Mouse (Mus musculus): ENCODE measurements at regions not wholly inside any gene's neighbourhood (a gene's known extent, or its start where the extent isn't known, plus 50 kb on each side); places are given as distances from the start of the nearest gene placed in this dataset.
"Not testable (repeated sequence)": the region's sequence is repeated elsewhere in the genome, so short reads cannot be mapped to it uniquely, and the experiment has no call there.

- no peak for DNase-seq
These were observed 218.8 kb upstream of the Irx4 start for GRCm38 (mm10) chr13:73041233-73042040.

- no peak for DNase-seq
These were observed 190.3 kb upstream of the Irx4 start for GRCm38 (mm10) chr13:73069840-73070530.

- DNase-seq = no peak
These were observed 189.8 kb upstream of the Irx4 start for GRCm38 (mm10) chr13:73070531-73070908.

GRCm38 (mm10) chr13:73071032-73071431, 189.2 kb upstream of the Irx4 start:
- DNase-seq = no peak

- no peak for DNase-seq
These were observed 188.1 kb upstream of the Irx4 start for GRCm38 (mm10) chr13:73071854-73072852.

- DNase-seq = no peak
These were observed 182.3 kb upstream of the Irx4 start for GRCm38 (mm10) chr13:73077866-73078430.

- not testable (repeated sequence) for DNase-seq
These were observed 172.5 kb upstream of the Irx4 start for GRCm38 (mm10) chr13:73087815-73088214.

- DNase-seq = no peak
These were observed 168.4 kb upstream of the Irx4 start for GRCm38 (mm10) chr13:73091886-73092285.

GRCm38 (mm10) chr13:73097502-73097901, 162.8 kb upstream of the Irx4 start:
- DNase-seq = no peak

- DNase-seq = no peak
These were observed 160.9 kb upstream of the Irx4 start for GRCm38 (mm10) chr13:73099407-73099806.

- DNase-seq = no peak
These were observed 152.9 kb upstream of the Irx4 start for GRCm38 (mm10) chr13:73107250-73107993.

- DNase-seq = no peak
These were observed 143.3 kb upstream of the Irx4 start for GRCm38 (mm10) chr13:73116822-73117632.

- DNase-seq = peak; percentile 9
These were observed 142.6 kb upstream of the Irx4 start for GRCm38 (mm10) chr13:73117633-73118076.

GRCm38 (mm10) chr13:73122945-73123344, 137.3 kb upstream of the Irx4 start:
- DNase-seq = no peak

- DNase-seq = no peak
These were observed 129.0 kb upstream of the Irx4 start for GRCm38 (mm10) chr13:73131270-73131669.

GRCm38 (mm10) chr13:73132746-73133145, 127.5 kb upstream of the Irx4 start:
- DNase-seq = no peak

GRCm38 (mm10) chr13:73134929-73135328, 125.3 kb upstream of the Irx4 start:
- no peak for DNase-seq

- no peak for DNase-seq
These were observed 119.0 kb upstream of the Irx4 start for GRCm38 (mm10) chr13:73141302-73141701.

GRCm38 (mm10) chr13:73158016-73158415, 102.3 kb upstream of the Irx4 start:
- DNase-seq = no peak

GRCm38 (mm10) chr13:73159454-73159853, 100.8 kb upstream of the Irx4 start:
- DNase-seq = no peak

- no peak for DNase-seq
These were observed 100.4 kb upstream of the Irx4 start for GRCm38 (mm10) chr13:73159865-73160264.

All from right cerebral cortex, postnatal 14 days (tissue).